Mouse (Mus musculus): ENCODE measurements around the gene Sbf1.

Gene Sbf1

DNA sequence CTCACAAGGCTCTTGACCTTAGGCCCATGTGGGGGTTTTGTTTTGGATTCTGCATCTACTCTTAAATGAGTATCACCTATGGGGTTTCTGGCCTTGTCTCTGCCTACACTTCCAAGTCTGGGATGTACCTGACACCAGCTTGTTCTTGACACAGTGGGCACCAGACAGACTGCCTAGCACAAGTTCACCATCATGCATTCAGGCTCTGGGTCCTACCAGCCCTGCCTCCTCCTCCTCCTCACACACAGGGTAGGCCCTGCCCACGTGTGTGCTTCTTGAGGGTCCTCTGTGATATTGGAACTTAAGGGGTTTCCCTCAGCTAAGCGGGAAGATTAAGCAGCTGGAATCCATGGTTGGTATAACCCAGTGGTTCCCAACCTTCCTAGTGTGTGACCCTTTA is 31.0 kb downstream of the Sbf1 start:
- no peak for DNase-seq (ENCODE audit: low spot score)

DNA sequence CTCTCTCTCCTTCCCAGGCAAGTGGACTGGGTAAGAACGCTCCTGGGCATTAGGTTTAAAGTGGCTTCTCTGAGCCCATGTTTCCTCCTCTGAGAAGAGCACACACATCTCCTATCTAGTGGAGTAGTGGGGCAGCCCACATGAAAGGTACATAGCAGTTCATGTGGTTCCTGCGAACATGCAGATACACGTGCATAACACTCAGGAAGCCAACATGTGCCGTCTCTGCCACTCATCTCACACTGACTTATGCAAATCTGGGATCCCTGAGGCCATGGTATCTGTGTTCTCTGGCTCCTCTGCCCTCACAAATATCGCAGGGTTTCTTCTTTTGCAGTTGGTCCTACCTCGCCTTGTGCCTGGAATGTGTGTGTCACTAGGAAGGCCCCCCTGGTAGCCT is 32.6 kb downstream of the Sbf1 start:
- DNase-seq (ENCODE audit: low spot score) = no peak

DNA sequence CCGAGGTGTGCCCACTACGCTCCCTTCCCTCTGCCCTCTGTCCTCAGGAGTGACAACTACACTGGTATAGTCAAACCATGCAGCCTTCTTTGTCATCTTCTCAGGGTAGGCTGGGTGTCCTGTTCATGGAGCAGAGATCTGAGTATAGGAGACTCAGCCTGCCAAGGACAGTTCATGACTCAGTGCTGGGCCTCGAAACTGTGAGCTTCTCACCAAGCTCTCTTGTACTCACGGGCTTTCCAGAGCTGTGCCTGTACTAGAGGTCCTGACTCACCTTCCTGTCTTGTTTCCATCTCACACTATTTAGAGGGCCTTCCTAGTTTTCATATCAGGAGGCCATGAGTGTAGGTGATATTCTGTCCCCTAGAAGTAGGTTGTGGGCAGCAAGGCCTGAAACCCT is 37.7 kb downstream of the Sbf1 start:
- DNase-seq (ENCODE audit: low spot score) = no peak

DNA sequence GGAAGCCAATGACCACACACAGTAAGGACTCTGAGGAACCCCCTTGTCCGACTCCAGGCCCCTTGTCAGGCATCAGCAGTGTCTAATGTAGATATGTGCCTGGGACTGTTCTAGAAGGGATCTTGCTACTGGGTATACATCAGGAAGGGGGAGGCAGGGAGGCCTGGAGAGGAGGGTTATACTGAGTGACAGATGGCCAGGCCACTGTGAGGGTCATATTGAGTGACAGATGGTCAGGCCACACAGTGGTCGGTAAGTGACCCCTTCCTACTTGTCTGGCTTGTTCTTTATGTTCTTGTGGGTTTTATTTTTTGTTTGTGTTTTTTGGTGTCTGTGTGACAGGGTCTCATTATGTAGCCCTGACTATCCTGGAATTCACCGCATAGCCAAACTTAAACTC is 39.6 kb downstream of the Sbf1 start:
- no peak for DNase-seq (ENCODE audit: low spot score)

DNA sequence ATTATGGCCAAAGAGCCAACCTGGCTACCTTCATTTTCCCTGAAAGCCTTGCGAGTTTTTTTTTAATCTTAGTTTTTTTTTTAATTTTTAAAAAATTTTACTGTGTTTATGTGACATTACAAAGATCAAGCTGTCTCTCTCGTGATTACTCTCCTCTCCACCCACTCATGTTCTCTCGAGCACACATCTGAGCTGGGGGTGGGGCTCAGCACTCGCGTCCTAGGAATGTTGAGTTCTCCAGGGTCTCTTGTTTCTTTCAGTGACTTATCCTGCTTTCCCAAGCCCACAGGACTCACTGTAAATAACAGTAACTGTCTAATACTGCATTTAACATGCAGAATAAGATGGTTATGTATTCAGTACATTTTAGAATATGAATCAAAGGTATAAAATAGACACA is 50.6 kb downstream of the Sbf1 start:
- DNase-seq (ENCODE audit: low spot score) = no peak

DNA sequence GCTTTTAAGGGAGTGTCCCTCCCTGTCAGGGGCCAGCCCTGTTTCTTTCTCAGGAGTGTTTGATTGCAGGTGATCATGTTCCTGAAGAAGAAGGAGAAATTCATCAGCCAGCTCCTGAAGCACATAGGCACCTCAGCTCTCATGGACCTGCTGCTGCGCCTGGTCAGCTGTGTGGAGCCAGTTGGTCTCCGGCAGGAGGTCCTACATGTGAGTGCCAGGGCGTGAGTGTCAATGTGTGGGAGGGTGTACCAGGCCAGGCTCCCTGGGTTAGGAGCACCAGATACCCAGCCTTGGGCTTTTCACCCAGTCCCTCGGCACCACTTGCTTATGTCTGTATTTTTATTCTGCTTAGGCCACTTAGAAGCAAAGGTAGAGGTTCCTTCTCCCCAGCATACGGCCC is 56.1 kb downstream of the Sbf1 start:
- no peak for DNase-seq (ENCODE audit: low spot score)

DNA sequence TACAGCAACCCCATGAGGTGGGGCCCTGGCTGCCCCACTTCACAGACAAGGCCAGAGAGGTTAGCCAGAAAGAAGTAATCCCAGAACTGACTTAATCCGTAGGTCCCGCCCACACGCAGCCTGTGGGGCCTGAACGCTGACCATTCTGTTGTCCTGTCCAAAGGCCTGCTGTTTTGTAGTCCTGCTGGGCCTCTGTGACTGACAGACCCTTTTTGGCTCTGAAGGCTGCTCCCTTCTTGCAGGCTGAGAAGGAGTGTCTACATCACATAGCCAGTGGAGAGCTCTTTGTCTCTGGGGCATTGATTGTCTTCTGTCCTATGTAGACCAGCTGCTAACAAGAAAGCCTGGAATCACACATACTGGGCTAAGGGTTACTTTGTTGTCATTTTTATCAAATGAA is 59.8 kb downstream of the Sbf1 start:
- DNase-seq (ENCODE audit: low spot score) = no peak

DNA sequence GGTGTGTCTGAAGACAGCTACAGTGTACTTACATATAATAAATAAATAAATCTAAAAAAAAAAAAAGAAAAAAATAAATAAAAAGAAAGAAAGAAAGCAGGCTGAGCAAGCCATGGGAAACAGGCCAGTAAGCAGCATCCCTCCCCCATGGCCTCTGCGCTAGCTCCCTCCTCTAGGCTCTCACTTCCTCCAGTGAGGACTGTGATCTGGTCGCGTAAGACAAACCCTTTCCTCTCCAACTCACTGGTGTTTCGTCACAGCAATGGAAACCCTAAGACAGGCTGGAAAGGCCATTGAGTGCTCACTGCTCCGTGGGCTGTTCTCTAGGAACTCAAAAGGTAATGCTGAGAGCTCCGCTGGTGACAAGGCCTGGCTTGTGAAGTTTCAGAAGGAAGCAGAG is 66.0 kb downstream of the Sbf1 start:
- DNase-seq (ENCODE audit: low spot score) = no peak

DNA sequence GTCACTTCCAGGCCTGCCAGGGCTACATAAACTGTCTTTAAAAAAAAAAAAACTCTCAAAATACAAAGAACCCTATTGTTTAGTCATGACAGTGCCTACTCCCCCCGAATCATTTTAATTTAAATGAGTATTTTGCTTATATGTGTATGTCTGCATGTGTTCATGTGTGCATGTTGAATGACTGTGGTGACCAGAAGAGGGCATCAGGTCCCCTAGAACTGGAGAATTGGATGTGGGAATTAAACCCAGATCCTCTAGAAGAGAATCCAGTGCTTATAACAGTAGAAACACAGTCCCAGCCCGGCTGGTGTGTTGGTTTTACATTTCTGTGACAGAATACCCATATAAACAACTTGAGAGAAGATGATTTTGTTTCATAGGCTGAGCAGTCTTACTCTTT is 74.1 kb downstream of the Sbf1 start:
- DNase-seq (ENCODE audit: low spot score) = no peak

DNA sequence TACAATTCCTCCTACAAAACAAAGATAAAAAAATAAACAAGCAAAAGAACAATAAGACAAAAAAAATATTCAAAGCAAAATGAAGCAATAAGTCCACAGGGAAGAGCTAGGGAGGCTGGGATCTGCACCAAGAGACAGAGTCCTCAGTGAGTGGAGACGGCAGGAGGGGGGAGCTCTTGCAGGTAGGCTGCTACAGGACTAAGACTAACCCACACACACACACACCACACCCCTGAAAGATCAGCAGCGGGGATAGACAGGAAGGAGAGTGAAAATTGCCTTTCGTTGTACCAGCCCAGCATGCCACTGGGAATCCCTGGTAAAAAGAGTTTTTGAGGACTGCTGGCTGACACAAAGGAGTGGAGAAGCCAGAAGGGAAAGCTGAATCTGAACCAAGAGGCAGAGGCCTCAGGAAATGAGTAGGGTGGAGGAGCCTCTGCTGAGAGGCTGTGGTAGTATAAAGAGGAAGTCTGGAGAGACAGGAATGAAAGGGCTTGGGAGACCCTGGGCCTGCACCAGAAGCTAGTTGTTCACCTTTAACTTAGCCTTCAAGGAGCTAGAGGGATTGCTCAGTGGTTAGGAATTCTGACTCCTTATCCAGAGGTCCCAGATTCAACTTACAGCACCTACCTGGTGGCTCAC is 75.2 kb downstream of the Sbf1 start:
- DNase-seq (ENCODE audit: low spot score) = no peak
